Mouse (Mus musculus) brain, embryonic 14.5 days (tissue): ENCODE results near the gene Uba5.

Experiments used
- CTCF ChIP-seq: fragments of 200-500 bp; IDR thresholded peaks from 2 replicates; pipeline ENCODE4 v1.5.1; 2012; ENCODE audit warnings: inconsistent platforms, mild to moderate bottlenecking, moderate library complexity, borderline replicate concordance; ENCODE audit not compliant: insufficient read depth, insufficient read length; ENCODE audit errors: extremely low read depth
- POLR2A ChIP-seq: fragments of 200-500 bp; IDR thresholded peaks from 2 replicates; pipeline ENCODE4 v1.6.1; 2012; ENCODE audit warnings: mild to moderate bottlenecking, inconsistent platforms, borderline replicate concordance; ENCODE audit not compliant: poor library complexity, insufficient read depth, insufficient read length, severe bottlenecking; ENCODE audit errors: extremely low read depth

DNA sequence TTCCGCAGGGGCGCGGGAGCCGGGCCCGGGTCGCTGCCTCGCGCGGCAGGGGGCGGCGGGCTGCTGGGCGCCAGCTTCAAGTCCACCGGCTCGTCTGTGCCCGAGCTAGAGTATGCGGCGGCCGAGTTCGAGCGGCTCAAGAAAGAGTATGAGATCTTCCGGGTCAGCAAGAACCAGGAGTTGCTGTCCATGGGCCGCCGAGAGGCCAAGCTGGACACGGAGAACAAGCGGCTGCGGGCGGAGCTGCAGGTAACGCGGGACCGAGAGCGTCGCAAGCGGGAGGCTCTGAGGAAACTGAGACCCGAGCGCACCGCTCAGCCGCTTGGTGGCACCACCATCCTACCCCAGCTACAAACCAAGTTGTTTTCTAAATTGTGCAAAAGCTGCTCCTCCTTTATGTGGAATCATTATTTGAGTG lies 60.0 kb downstream of the Uba5 start:
- TF ChIP-seq CTCF: peak; percentile 73
- no peak for TF ChIP-seq POLR2A
